Mouse (Mus musculus): ENCODE measurements at regions not wholly inside any gene's neighbourhood (a gene's known extent, or its start where the extent isn't known, plus 50 kb on each side); places are given as distances from the start of the nearest gene placed in this dataset.

- DNase-seq: peak; percentile 75
Observed at GRCm38 (mm10) chr4:124443613-124444108, 166.9 kb downstream of the 3100002H09Rik start.

DNA sequence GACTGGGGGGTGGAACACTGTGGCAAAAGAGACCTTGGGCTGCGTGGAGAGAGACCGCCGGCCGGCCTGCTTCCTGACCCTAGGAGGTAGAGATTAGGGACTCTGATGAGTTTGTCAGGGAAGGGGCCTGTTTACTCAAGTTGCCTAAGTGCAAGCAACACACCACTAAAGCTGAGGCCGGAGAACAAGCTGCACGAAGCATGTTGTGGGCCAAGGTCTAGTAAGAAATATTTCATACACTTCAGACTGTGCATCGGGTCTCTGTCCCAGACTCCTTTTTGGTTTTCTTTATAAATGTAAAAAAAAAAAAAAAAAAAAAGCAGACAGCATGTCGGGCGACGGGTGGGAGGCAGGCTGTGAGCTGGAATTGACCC lies 167.5 kb downstream of the 3100002H09Rik start:
- DNase-seq: peak; percentile 57

DNA sequence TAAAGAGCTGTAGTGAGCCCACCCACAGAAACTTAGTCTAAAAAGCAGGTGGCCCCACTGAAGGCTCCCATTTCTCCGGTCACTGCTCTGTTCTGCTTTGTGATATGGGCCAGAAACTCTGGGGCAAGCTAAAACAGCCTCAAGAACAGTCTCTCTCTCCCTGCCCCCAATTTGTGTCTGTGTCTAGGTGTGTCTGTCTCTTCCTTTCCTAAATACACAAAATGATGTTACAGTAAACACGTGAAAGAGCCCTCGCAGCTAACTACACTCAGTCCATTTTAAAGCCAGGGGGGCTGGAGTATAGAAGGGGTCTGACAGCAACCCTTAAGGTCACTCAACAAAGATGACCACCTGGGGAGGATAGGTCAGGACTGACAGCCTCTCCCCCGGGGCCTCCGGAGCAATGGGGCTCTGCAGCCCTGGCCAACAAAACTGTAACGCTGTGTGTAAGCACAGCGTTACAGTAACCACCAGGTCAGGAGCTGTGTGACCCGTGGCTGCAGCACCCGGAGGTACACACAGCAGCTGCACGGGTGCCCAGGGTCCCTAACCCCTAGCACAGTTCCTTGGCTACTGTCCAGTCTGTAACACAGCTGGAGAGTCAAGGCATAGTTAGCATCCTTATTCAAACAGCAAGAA lies 168.0 kb downstream of the 3100002H09Rik start:
- DNase-seq: peak; percentile 51

GRCm38 (mm10) chr4:124441737-124442487 lies 168.7 kb downstream of the 3100002H09Rik start:
- DNase-seq: peak; percentile 81

DNA sequence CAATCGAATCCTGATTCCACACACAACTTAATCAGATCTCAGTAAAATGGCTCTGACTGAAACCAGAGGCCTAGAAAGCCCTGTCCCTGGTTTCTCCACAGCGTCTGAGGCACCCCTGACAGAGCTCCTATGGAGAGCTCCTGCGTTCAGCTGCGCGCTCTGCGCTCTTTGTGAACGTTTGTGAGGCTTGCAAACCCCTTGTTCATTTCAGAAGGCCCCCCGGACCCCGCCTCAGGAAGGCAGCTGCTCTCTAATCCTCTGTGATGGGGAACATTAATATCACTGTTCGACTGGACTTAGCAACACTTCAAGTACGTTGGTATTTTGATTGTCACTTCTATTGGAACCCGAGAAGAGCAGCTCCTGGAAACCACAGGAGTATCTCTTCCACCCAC lies 175.6 kb downstream of the 3100002H09Rik start:
- DNase-seq: no peak

- peak; percentile 94 for DNase-seq
Observed at GRCm38 (mm10) chr4:124434059-124435039, 176.3 kb downstream of the 3100002H09Rik start.

- no peak for DNase-seq
Observed at GRCm38 (mm10) chr4:124433506-124433905, 177.1 kb downstream of the 3100002H09Rik start.

DNA sequence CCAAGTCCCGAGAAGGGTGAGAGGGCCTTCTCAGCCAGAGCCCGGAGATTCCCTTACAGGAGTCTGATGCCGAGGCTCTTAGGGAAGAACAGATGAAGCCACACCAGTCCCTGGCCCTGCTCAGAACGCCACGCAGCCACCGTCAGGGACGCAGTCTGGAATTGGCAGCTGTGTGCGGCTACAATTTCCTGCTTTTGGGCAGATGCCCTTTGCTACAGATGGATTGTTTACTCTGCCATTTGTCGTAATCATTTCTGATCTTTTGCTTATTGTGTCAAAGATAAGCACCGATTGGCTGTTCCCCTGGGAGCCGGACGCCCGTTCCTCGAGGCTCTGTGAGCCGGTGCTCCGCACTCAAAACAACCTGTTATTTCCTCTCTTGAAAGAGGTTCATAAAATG lies 179.4 kb downstream of the 3100002H09Rik start:
- DNase-seq: peak; percentile 83

DNA sequence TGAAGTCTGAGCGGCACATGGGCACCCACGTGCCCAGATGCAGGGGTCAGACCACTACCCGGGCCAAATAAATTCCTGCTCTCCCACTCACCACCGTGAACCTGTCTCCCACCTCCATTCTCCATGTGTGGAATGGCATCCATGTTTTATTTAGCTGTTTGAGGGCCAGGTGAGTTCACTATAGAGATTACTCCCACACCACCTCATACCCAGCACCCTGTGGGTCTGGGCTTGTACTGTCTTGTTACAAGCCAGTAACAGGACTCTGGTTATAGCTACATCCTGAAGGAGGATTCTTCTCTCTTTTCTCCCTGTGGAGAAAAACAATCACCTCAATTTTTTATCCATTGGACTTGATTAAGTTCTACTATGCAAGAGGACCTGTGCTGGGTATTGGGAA lies 181.8 kb downstream of the 3100002H09Rik start:
- no peak for DNase-seq

DNA sequence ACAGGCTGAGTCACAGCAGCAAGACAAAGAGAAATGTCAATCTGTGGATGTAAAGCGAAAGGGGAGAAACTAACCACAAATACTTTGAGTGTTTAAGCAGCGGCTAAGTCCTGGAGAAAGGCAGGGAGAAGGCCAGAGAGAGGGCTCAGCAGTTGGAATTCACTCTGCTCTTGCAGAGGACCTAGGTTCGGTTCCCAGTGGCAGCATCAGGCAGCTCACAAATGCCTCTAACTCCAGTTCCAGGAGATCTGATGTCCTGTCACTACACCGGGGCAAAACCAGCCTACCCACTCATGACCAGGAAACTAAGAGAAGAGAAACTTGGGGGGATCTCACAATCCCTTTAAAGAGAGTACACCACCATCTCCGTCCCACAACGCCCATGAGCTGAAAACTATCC lies 188.2 kb downstream of the 3100002H09Rik start:
- peak; percentile 64 for DNase-seq

DNA sequence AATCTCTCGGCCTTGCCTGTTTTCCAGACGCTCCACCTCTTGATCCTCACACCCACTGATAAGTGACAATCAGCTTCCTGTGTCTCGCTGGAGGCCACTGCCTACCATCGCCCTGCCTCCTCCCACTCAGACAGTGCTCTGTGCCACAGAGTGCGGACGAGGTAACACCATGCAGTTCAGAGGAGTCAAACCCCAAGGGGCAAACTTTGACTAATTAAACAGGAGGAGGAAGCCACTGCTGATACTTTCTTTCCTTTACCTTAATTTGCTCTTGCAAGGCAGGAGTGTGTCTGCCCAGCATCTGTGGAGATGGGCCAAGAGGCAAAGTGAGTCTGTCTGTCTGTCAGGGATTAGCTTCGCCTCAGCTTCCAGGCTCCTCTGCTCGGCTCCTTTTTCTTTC lies 192.2 kb downstream of the 3100002H09Rik start:
- DNase-seq: peak; percentile 50

GRCm38 (mm10) chr4:124417176-124417575 lies 193.4 kb downstream of the 3100002H09Rik start:
- peak; percentile 54 for DNase-seq

- peak; percentile 64 for DNase-seq
Observed at GRCm38 (mm10) chr4:124416266-124416665, 194.3 kb downstream of the 3100002H09Rik start.

DNA sequence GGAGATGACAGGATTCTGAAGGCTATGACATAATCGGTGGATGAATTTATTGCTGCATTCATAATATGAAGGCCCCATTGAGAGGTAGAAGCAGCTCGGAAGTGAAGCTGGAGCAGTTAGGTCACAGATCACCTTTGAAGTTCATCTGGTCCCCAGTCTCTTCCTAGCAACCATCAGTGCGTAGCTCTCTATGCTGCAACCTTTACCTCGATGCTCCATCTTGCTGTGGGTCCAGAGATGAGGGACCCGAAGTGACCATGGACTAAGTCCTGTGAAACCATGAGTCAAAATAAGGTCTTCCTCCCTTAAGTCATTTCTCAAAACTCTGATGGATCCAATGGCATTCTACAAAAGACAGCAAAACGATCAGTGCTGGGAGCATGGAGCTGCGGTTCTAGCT lies 196.2 kb downstream of the 3100002H09Rik start:
- peak; percentile 64 for DNase-seq

DNA sequence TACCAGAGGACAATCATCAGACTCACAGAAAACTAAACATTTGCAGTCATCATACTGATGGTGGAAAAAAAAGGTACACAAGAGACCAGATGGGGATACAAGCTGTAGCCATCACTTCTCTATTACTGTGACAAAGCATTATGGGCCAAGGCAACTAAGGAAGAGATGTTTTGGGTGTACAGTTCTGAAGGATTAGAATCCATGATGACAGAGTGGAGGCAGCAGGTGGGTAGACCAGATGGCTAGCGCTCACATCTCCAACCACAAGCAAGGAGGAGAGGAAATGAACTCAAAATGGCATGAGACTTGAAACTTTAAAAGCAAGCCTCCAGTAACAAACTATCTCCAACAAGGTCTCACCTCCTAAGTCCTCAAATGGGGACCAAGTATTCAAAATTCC lies 201.3 kb downstream of the 3100002H09Rik start:
- DNase-seq: no peak

GRCm38 (mm10) chr4:124402075-124402474 lies 208.5 kb downstream of the 3100002H09Rik start:
- no peak for DNase-seq

DNA sequence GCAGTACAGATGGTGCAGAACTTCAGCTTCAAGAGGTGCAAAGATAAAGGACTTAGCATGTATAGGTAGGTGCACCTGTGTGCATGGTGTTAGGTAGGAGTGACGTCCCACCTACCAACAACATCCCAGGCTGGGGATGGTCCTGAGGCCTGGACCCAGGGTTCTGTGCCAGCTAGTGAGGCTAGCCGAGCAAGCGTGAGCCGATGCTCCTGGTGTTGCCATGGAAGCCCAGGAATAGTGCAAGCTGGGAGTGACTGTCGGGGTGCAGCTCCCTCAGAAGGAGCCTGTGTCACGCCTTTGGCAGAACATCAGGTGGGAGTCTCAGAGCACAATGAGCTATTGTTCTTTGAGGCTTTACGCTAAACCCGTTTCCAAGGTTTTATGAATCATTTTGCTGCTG lies 209.9 kb downstream of the 3100002H09Rik start:
- DNase-seq: no peak

GRCm38 (mm10) chr4:124400136-124400675 lies 210.4 kb downstream of the 3100002H09Rik start:
- no peak for DNase-seq

DNA sequence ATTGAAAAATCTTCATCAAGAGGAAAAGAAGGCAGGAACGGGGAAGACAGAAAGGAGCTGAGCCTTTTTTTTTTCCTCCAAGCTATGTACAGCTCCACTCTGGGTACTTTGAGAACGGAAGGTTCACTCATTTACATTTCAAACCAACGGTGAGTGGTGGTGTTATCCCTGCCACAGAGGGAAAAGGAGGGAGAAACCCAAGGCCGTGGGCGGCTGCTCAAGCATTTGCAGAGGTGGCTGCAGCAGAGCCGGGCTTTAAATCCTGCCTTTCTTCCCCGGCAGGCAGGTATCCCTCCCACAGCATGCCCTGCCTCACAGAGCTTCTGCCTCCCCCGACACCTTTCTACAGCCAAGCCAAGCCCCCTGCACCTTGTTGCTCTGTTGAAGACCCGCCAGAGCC lies 212.2 kb downstream of the 3100002H09Rik start:
- no peak for DNase-seq

DNA sequence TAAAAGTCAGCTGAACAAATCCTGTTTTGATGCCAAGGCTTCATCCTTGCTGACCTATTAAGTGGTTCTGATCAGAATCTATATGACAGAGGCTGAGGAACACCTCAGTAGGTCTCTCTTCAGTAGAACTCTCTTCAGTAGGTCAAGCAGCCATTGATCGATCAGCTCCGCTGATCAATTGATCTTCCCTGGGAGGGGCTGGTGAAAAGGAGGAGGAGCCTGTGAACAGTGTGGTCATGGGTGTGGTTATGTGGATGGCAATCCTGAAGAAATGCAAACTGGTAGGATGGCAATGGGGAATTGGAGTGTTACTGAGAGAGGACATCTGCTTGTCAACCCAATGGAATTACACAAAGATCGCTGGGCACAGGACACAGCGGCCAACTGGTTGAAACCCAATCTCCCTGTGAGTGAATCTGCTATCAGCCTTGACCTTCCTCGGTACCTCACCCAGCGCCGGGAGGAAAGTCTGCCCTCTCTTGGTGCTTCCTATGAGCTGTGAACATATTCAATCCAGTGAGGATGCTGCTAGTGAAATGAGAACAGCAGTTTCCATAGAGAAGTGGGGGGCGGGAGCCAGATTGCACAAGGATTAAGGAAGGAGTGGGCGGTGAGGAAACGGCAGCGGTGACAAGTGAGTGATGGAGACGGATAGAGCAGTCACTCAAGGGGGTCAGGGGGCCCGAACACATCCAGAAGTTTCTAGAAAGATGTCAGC lies 213.9 kb downstream of the 3100002H09Rik start:
- no peak for DNase-seq

GRCm38 (mm10) chr4:124395966-124396395 lies 214.6 kb downstream of the 3100002H09Rik start:
- DNase-seq: peak; percentile 93

Measured in heart, adult 11 months (tissue).